ENCODE assay signal across 23 mouse cellular contexts in genomic region chr2:115338178-115338577, GRCm38 (mm10).
DNase-seq lines count a peak whose midpoint lies in the region; ATAC-seq and TF ChIP-seq lines count a peak whose summit lies in the region.
"Had no signal": no experiment of that assay in that cellular context is flagged by ENCODE, and none has a peak within 500 bp of the region (broad histone marks: within the 10 kb centered on the region; RNA-seq: fewer than 3 reads in every experiment).

No protein-coding gene starts in this region.

- peaks cover 77% of the 10 kb centered on the region for H3K27me3 ChIP-seq in forebrain, embryonic 10.5 days (ENCODE audit: poor library complexity, severe bottlenecking)
- no peaks in the 10 kb centered on the region for H3K27me3 ChIP-seq in forebrain, embryonic 16.5 days (replicated peaks; ENCODE audit: control insufficient read depth, insufficient read depth, low read length)
- H3K27me3 ChIP-seq in midbrain, embryonic 10.5 days (ENCODE audit: low read depth, poor library complexity, severe bottlenecking) = peaks cover 59% of the 10 kb centered on the region
- no peaks in the 10 kb centered on the region for H3K27me3 ChIP-seq in midbrain, postnatal 0 days (ENCODE audit: insufficient read depth, low read length)
- H3K27me3 ChIP-seq in forebrain, embryonic 13.5 days = peaks cover 13% of the 10 kb centered on the region; the same call in 1 of the 2 replicates
- H3K27me3 ChIP-seq: embryonic facial prominence, embryonic 13.5 days; heart, embryonic 15.5 days; megakaryocyte, embryonic 14.5 days; Patski had no signal

- H3K27ac ChIP-seq in forebrain, embryonic 10.5 days = no peak overlapping the region
- no peak overlapping the region for H3K27ac ChIP-seq in forebrain, embryonic 16.5 days (ENCODE audit: low read length)
- no peak overlapping the region for H3K27ac ChIP-seq in midbrain, embryonic 10.5 days (replicated peaks)
- no peak overlapping the region for H3K27ac ChIP-seq in midbrain, postnatal 0 days (ENCODE audit: low read depth, low read length)
- no peak overlapping the region for H3K27ac ChIP-seq in forebrain, embryonic 13.5 days
- H3K27ac ChIP-seq: embryonic facial prominence, embryonic 13.5 days; heart, embryonic 15.5 days had no signal

- peak; percentile 26 for DNase-seq in forebrain, embryonic 10.5 days (ENCODE audit: extremely low spot score, low spot score)
- DNase-seq in midbrain, embryonic 10.5 days (ENCODE audit: low spot score) = peak; percentile 27
- no peak for DNase-seq in midbrain, postnatal 0 days (ENCODE audit: low spot score)
- DNase-seq in embryo, embryonic 10 days (ENCODE audit: low spot score) = peak; percentile 61
- DNase-seq in cerebellum, adult 9-11 months = no peak
- DNase-seq in spleen, adult 18-20 months = no peak
- DNase-seq: adrenal gland, postnatal 25 days; cerebellum, adult 11-12 months; cerebellum, postnatal 25 days; gastrocnemius, postnatal 36 days; kidney, adult 8-10 months; kidney, postnatal 36 days; left cerebral cortex, postnatal 4 days; liver; thymus, postnatal 36 days had no signal

- no peak for TF ChIP-seq CTCF in midbrain, postnatal 0 days (IDR thresholded peaks at IDR 0.05)

- 24% methylated on average over 7 of the region's 7 CpGs for WGBS in forebrain, embryonic 10.5 days
- 15% methylated on average over 7 of the region's 7 CpGs for WGBS in forebrain, embryonic 16.5 days
- 24% methylated on average over 7 of the region's 7 CpGs for WGBS in midbrain, embryonic 10.5 days
- 36% methylated on average over 7 of the region's 7 CpGs for WGBS in midbrain, postnatal 0 days
- WGBS in forebrain, embryonic 13.5 days = 15% methylated on average over 7 of the region's 7 CpGs

- no peaks in the 10 kb centered on the region for H3K36me3 ChIP-seq in forebrain, embryonic 10.5 days (replicated peaks)
- no peaks in the 10 kb centered on the region for H3K36me3 ChIP-seq in forebrain, embryonic 16.5 days (ENCODE audit: control insufficient read depth, insufficient read depth)
- no peaks in the 10 kb centered on the region for H3K36me3 ChIP-seq in midbrain, embryonic 10.5 days
- H3K36me3 ChIP-seq in midbrain, postnatal 0 days (ENCODE audit: insufficient read depth, low read length) = no peaks in the 10 kb centered on the region
- no peaks in the 10 kb centered on the region for H3K36me3 ChIP-seq in forebrain, embryonic 13.5 days (ENCODE audit: poor library complexity, severe bottlenecking)
- H3K36me3 ChIP-seq: embryonic facial prominence, embryonic 13.5 days; heart, embryonic 15.5 days had no signal

- ATAC-seq in forebrain, embryonic 16.5 days = no peak
- ATAC-seq in midbrain, postnatal 0 days (ENCODE audit: low FRiP score) = no peak
- ATAC-seq in forebrain, embryonic 13.5 days = peak; percentile 68
- ATAC-seq: activated CD4-positive, CD25-positive, alpha-beta regulatory T cell, adult 4 months; Patski had no signal

- no peak overlapping the region for H3K4me3 ChIP-seq in forebrain, embryonic 10.5 days
- H3K4me3 ChIP-seq in forebrain, embryonic 16.5 days (replicated peaks; ENCODE audit: low read length) = no peak overlapping the region
- H3K4me3 ChIP-seq in midbrain, embryonic 10.5 days = no peak overlapping the region
- no peak overlapping the region for H3K4me3 ChIP-seq in midbrain, postnatal 0 days (ENCODE audit: low read depth, low read length)
- H3K4me3 ChIP-seq in forebrain, embryonic 13.5 days = no peak overlapping the region
- H3K4me3 ChIP-seq: embryonic facial prominence, embryonic 13.5 days; heart, embryonic 15.5 days; megakaryocyte, embryonic 14.5 days; myocyte had no signal

- no peaks in the 10 kb centered on the region for H3K9me3 ChIP-seq in forebrain, embryonic 10.5 days
- no peaks in the 10 kb centered on the region for H3K9me3 ChIP-seq in forebrain, embryonic 16.5 days (ENCODE audit: control insufficient read depth, low read length)
- no peaks in the 10 kb centered on the region for H3K9me3 ChIP-seq in midbrain, embryonic 10.5 days (replicated peaks)
- no peaks in the 10 kb centered on the region for H3K9me3 ChIP-seq in midbrain, postnatal 0 days (ENCODE audit: low read length)
- no peaks in the 10 kb centered on the region for H3K9me3 ChIP-seq in forebrain, embryonic 13.5 days (replicated peaks)
- H3K9me3 ChIP-seq: embryonic facial prominence, embryonic 13.5 days; heart, embryonic 15.5 days had no signal

- no peak overlapping the region for H3K4me2 ChIP-seq in forebrain, embryonic 16.5 days (ENCODE audit: low read length)
- H3K4me2 ChIP-seq in midbrain, postnatal 0 days (ENCODE audit: low read depth, low read length, poor library complexity, severe bottlenecking) = no peak overlapping the region
- no peak overlapping the region for H3K4me2 ChIP-seq in forebrain, embryonic 13.5 days
- H3K4me2 ChIP-seq: embryonic facial prominence, embryonic 13.5 days; heart, embryonic 15.5 days had no signal

- H3K4me1 ChIP-seq in forebrain, embryonic 10.5 days = peaks cover 12% of the 10 kb centered on the region
- H3K4me1 ChIP-seq in forebrain, embryonic 16.5 days (replicated peaks; ENCODE audit: control insufficient read depth, insufficient read depth, low read length) = 0 out of 2 replicates have a peak, but pooled peaks cover 4% of the 10 kb centered on the region
- peaks cover 9% of the 10 kb centered on the region for H3K4me1 ChIP-seq in midbrain, embryonic 10.5 days
- no peaks in the 10 kb centered on the region for H3K4me1 ChIP-seq in midbrain, postnatal 0 days (ENCODE audit: insufficient read depth, low read length)
- peaks cover 7% of the 10 kb centered on the region; the same call in 1 of the 2 replicates for H3K4me1 ChIP-seq in forebrain, embryonic 13.5 days
- H3K4me1 ChIP-seq: embryonic facial prominence, embryonic 13.5 days; heart, embryonic 15.5 days; megakaryocyte, embryonic 14.5 days had no signal

- H3K9ac ChIP-seq in forebrain, embryonic 16.5 days (replicated peaks; ENCODE audit: low read depth, low read length) = no peak overlapping the region
- no peak overlapping the region for H3K9ac ChIP-seq in midbrain, postnatal 0 days (replicated peaks; ENCODE audit: low read length, poor library complexity, severe bottlenecking)
- no peak overlapping the region for H3K9ac ChIP-seq in forebrain, embryonic 13.5 days
- H3K9ac ChIP-seq: embryonic facial prominence, embryonic 13.5 days; heart, embryonic 15.5 days had no signal

Comparison
In these comparisons a context has a peak if more than half of its experiments do, and no peak if none do; other contexts are left out.
1. DNase-seq: peak in forebrain, embryonic 10.5 days (single experiment), midbrain, embryonic 10.5 days (single experiment) and embryo, embryonic 10 days (single experiment); none in midbrain, postnatal 0 days (single experiment), cerebellum, adult 9-11 months (single experiment) and spleen, adult 18-20 months (0 of 2).